Mouse (Mus musculus) G1E (cell line): ENCODE data around the gene Bmx. TPM values are rescaled to one million over a fixed set of nuclear protein-coding genes. Genes with fewer than 3 reads are reported as not detected.

Source experiments
- ATAC-seq: 2 replicates; pipeline ENCODE4 v1.8.0; 2016; ENCODE audit warnings: mild to moderate bottlenecking; ENCODE audit not compliant: insufficient number of reproducible peaks, poor library complexity, low FRiP score, severe bottlenecking; ENCODE audit errors: extremely low read depth
- DNase-seq: peaks from one replicate; pipeline ENCODE4 v3.0.0; 2012; ENCODE audit warnings: low spot score
- H3K27me3 ChIP-seq: 2 replicates; pipeline ENCODE4 v1.6.1; 2012; ENCODE audit warnings: mild to moderate bottlenecking, low read length, inconsistent platforms; ENCODE audit not compliant: insufficient read depth
- H3K36me3 ChIP-seq: replicated peaks from 2 replicates; pipeline ENCODE3; 2012; ENCODE audit warnings: mild to moderate bottlenecking, inconsistent platforms
- H3K4me1 ChIP-seq: 2 replicates; pipeline ENCODE4 v1.6.1; 2012; ENCODE audit warnings: low read depth, low read length, inconsistent platforms, mixed read lengths; ENCODE audit not compliant: insufficient read depth
- H3K4me3 ChIP-seq: 2 replicates; pipeline ENCODE4 v1.5.1; 2012; ENCODE audit warnings: low read depth, mild to moderate bottlenecking, inconsistent platforms, low read length, moderate library complexity, mixed read lengths
- H3K9me3 ChIP-seq: replicated peaks from 2 replicates; pipeline ENCODE4 v1.6.1; 2012; ENCODE audit warnings: inconsistent platforms
- CTCF ChIP-seq: IDR thresholded peaks from 2 replicates; pipeline ENCODE4 v1.5.1; 2012; ENCODE audit warnings: low read depth, low read length, inconsistent platforms, mixed read lengths
- GATA1 ChIP-seq: IDR thresholded peaks from 2 replicates; pipeline ENCODE4 v1.6.1; 2012; ENCODE audit warnings: borderline replicate concordance, low read length, inconsistent platforms, mixed read lengths
- GATA2 ChIP-seq: IDR thresholded peaks from 2 replicates; pipeline ENCODE4 v1.6.1; 2012; ENCODE audit warnings: low read depth, low read length, inconsistent platforms, borderline replicate concordance
- POLR2AphosphoS5 ChIP-seq: IDR thresholded peaks from 2 replicates; pipeline ENCODE4 v1.6.1; 2012; ENCODE audit warnings: low read depth, low read length, inconsistent platforms; ENCODE audit not compliant: insufficient replicate concordance
- TAL1 ChIP-seq: conservative IDR thresholded peaks from 2 replicates; pipeline ENCODE4 v1.6.1; 2012; ENCODE audit warnings: low read depth, low read length, inconsistent platforms, mixed read lengths
- polyA plus RNA-seq: library from polyadenylated mRNA; stranded (reverse); fragments of >175 nt; gene quantifications from 2 replicates; pipeline ENCODE4 v1.2.3, GENCODE M21; 2012
- total RNA-seq, 2 experiments: library from RNA; stranded (forward) in 1 of 2; stranded (reverse) in 1 of 2; fragments of 200-1000 nt in 1 of 2; fragments of >200 nt in 1 of 2; fragmentation: Nextera tagmentation in 1 of 2; gene quantifications; 2 replicates each; pipeline ENCODE4 v1.2.3; 2014 to 2017

The Bmx gene
- total and polyA plus RNA-seq, 3 experiments = 0.05 TPM; not detected in 2

DNA sequence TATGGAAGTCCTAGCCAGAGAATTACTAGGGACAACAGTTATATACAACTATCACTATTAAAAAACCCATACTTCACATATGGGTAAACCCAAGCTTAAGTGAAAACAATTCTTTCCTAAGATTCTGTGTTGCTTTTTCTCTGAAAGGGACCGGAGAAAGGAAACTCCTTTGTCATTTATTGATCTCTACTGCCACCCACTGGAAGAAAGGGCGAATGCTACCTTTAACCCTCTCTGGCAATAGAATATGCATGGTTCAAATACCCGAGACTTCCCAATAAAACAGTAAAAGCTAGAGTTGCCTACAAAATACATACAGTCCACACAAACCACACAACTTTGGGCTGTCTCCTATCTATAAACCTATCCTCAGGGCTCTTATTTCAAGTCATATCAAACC lies 78.2 kb downstream of the Bmx start:
- Histone ChIP-seq H3K36me3 (no peaks in the 10 kb centered on the region), H3K4me1 (peaks cover 11% of the 10 kb centered on the region), H3K9me3 (no peaks in the 10 kb centered on the region), H3K27me3 (no peaks in the 10 kb centered on the region), H3K4me3 (no peak overlapping the region)
- ATAC-seq (peak; percentile 45; the same call in 1 of the 2 replicates), DNase-seq (no peak)
- TF ChIP-seq CTCF = no peak
- no peak for TF ChIP-seq POLR2AphosphoS5
- no peak for TF ChIP-seq TAL1
- no peak for TF ChIP-seq GATA1
- TF ChIP-seq GATA2 = no peak

DNA sequence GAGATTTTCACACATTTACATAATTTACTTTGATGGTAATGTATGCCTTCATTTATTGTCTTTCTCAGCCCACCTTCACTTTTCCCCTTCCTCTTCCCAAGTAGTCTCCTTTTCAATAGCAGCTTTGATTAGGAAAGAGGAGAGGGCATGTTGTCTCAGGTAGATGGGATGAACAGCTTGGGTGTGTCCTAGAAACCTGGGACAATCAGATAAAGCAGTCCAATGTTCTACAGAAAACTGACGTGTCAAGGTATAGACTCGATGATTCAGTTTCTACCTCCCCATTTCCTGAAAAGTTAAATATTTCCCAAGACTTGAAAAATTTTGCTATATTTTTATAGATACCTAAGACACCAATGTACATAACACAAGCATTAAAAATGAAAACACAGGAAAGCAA lies 79.1 kb downstream of the Bmx start:
- H3K9me3 ChIP-seq = no peaks in the 10 kb centered on the region
- H3K4me3 ChIP-seq = no peak overlapping the region
- ATAC-seq (no peak), DNase-seq (no peak)
- H3K4me1 ChIP-seq = peaks cover 18% of the 10 kb centered on the region
- H3K27me3 ChIP-seq = no peaks in the 10 kb centered on the region
- H3K36me3 ChIP-seq = no peaks in the 10 kb centered on the region
- TF ChIP-seq GATA1 (no peak), TAL1 (no peak), CTCF (no peak), GATA2 (no peak), POLR2AphosphoS5 (no peak)

DNA sequence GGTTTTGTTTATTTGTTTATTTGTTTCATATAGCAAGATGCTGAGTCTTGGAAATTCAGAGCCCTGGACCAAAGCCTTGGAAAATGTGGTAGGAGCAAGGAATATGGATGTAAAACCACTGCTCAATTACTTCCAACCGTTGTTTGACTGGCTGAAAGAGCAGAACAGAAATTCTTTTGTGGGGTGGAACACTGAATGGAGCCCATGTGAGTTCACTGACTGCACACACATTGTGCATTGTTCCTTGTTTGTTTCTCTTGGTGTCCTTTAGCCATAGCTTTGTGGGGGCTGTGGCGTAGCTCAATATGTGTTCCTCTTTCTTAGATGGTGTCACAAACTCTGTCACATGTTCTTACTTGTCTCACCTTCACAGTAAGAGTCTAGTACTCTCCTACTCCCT lies 82.2 kb downstream of the Bmx start:
- Histone ChIP-seq H3K36me3 (no peaks in the 10 kb centered on the region), H3K4me1 (peaks cover 27% of the 10 kb centered on the region), H3K4me3 (no peak overlapping the region), H3K27me3 (no peaks in the 10 kb centered on the region), H3K9me3 (no peaks in the 10 kb centered on the region)
- no peak for TF ChIP-seq GATA1
- DNase-seq = no peak
- ATAC-seq = no peak

DNA sequence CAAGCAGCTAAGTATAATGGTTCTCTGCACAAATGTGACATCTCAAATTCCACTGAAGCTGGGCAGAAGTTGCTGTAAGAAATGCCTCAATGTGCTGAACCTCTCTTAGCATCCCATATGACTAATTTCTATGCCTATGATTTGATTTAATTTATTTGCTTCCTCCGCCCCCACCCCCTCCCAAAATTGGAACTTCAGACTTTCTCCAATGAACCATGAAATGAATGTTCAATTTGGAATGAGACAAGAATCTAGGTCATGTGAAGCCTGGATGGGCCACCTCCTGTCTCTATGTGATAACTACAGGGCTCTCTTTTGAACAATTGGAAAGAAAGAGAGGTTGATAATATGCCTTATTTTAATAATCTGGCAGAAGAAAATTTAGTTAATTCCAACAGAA lies 82.7 kb downstream of the Bmx start:
- H3K4me1 ChIP-seq = peaks cover 27% of the 10 kb centered on the region
- ATAC-seq = no peak

DNA sequence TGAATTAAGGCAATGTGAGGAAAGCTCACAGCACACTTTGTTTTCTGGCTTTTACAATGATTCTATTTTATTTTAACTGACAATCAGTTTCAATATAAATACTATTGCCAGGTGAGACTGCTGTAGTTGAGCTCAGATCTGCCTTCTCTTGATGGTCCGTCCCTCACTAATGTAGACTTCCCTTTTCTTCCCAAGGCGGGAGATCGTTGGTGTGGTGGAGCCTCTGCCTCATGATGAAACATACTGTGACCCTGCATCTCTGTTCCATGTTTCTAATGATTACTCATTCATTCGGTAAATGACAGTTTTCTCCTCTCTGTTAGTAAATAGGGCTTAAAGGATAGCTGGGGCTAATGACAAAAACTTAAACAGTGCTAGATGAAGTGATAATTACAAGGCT lies 84.1 kb downstream of the Bmx start:
- H3K36me3 ChIP-seq = no peaks in the 10 kb centered on the region
- H3K9me3 ChIP-seq = no peaks in the 10 kb centered on the region
- peaks cover 27% of the 10 kb centered on the region for H3K4me1 ChIP-seq
- TF ChIP-seq TAL1 = no peak
- no peak for TF ChIP-seq CTCF
- no peak for TF ChIP-seq POLR2AphosphoS5
- TF ChIP-seq GATA2 = no peak
- no peak for TF ChIP-seq GATA1
- DNase-seq (no peak), ATAC-seq (no peak)
- H3K4me3 ChIP-seq = no peak overlapping the region
- H3K27me3 ChIP-seq = no peaks in the 10 kb centered on the region

More for the DNA sequence above, 82.7 kb downstream of the Bmx start:
- Histone ChIP-seq H3K36me3 (no peaks in the 10 kb centered on the region), H3K9me3 (no peaks in the 10 kb centered on the region), H3K4me3 (no peak overlapping the region), H3K27me3 (no peaks in the 10 kb centered on the region)
- TF ChIP-seq GATA2 (no peak), POLR2AphosphoS5 (no peak), TAL1 (no peak), GATA1 (no peak), CTCF (no peak)
- no peak for DNase-seq

DNA sequence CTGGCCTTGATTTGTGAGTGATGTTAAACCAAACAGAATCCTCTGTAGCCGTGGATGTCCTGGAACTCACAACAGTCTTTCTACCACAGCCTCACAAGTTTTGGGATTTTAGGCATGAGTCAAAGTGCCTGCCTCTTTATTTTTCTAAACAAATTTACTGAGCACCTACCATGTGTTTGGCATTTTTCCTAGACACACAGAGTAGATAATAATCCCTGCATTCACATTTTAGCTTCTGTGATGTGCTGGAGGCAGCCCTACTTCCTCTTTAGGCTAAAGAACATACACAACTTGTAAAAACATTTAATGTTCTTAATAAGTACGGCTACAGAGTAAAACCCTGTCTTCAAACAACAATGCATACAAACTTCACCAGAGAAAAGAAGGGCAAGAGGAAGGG lies 87.0 kb downstream of the Bmx start:
- DNase-seq = no peak

DNA sequence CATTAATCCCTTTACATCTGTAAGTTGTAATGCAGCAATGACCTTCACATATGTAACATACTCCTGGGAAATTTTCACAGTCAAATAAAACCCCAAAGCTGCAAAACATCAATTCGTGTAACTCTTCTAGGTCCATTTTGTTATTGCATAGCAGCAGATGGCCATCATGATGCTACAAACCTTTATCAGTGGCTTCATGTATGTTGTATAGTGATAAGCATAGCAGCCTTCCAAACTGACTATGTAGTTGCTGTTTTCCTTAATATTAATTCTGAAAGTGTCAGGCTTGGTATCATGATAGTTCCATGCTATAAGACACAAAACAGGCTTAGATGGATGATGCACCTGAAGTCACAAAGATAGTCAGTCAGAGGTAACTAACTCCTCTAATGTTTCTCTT lies 93.3 kb downstream of the Bmx start:
- no peaks in the 10 kb centered on the region for H3K9me3 ChIP-seq
- DNase-seq (no peak), ATAC-seq (no peak; the same call in 1 of the 2 replicates)
- no peak for TF ChIP-seq GATA1
- TF ChIP-seq CTCF = no peak
- TF ChIP-seq TAL1 = no peak
- no peaks in the 10 kb centered on the region for H3K4me1 ChIP-seq
- H3K4me3 ChIP-seq = no peak overlapping the region
- H3K36me3 ChIP-seq = no peaks in the 10 kb centered on the region
- H3K27me3 ChIP-seq = no peaks in the 10 kb centered on the region

More for the DNA sequence above, 87.0 kb downstream of the Bmx start:
- TF ChIP-seq TAL1 (no peak), CTCF (no peak), GATA1 (no peak), POLR2AphosphoS5 (no peak), GATA2 (no peak)
- no peaks in the 10 kb centered on the region for H3K27me3 ChIP-seq
- no peak overlapping the region for H3K4me3 ChIP-seq
- no peak for ATAC-seq
- peaks cover 22% of the 10 kb centered on the region for H3K4me1 ChIP-seq
- no peaks in the 10 kb centered on the region for H3K9me3 ChIP-seq
- H3K36me3 ChIP-seq = no peaks in the 10 kb centered on the region
